Mouse (Mus musculus): ENCODE measurements around the gene Zfp518a. TPM values are rescaled to one million over a fixed set of nuclear protein-coding genes. Genes with fewer than 3 reads are reported as not detected.

Zfp518a gene
- total RNA-seq (2014; rRNA removed) (8.0 and 9.9 TPM in 2 replicates), polyA plus RNA-seq (2015; fragmentation: Nextera tagmentation; extraction: Ambion mirVana) (2.6 and 2.7 TPM in 2 replicates)

- TF ChIP-seq CTCF (IDR thresholded peaks at IDR 0.05; ENCODE audit: low read depth): no peak
- under 1% methylated on average over 89 of the region's 89 CpGs for WGBS
- peak within 1 kb of the TSS; percentile 74 for H3K4me3 ChIP-seq (ENCODE audit: low read length)
- peak within 1 kb of the TSS; percentile 76 for H3K4me2 ChIP-seq (ENCODE audit: low read depth, low read length)
- H3K9me3 ChIP-seq (ENCODE audit: low read length): no peaks in the 10 kb centered on the region
- H3K36me3 ChIP-seq (ENCODE audit: insufficient read depth, low read length): no peaks in the 10 kb centered on the region
- DNase-seq (ENCODE audit: low spot score): peak; percentile 98
- peak within 1 kb of the TSS; percentile 68 for H3K9ac ChIP-seq (replicated peaks; ENCODE audit: low read length)
- peak; percentile 96 for ATAC-seq
- peak within 1 kb of the TSS; percentile 93 for H3K27ac ChIP-seq
- H3K27me3 ChIP-seq (ENCODE audit: insufficient read depth, low read length): peaks cover 19% of the 10 kb centered on the region
- no peaks in the 10 kb centered on the region for H3K4me1 ChIP-seq (ENCODE audit: insufficient read depth, low read length)
Observed at GRCm38 (mm10) chr19:40894519-40895392, at the start of gene Zfp518a. Gene Zfp518a (plus strand): TSS chr19:40894705.

- Histone ChIP-seq H3K4me3 (ENCODE audit: low read length) (no peak overlapping the region), H3K27me3 (ENCODE audit: insufficient read depth, low read length) (no peaks in the 10 kb centered on the region), H3K9ac (replicated peaks; ENCODE audit: low read length) (no peak overlapping the region), H3K4me1 (ENCODE audit: insufficient read depth, low read length) (no peaks in the 10 kb centered on the region), H3K9me3 (ENCODE audit: low read length) (no peaks in the 10 kb centered on the region), H3K4me2 (ENCODE audit: low read depth, low read length) (no peak overlapping the region), H3K27ac (no peak overlapping the region), H3K36me3 (ENCODE audit: insufficient read depth, low read length) (peaks cover 54% of the 10 kb centered on the region)
- 92% methylated on average over 13 of the region's 13 CpGs for WGBS
- ATAC-seq: no peak
- DNase-seq (ENCODE audit: low spot score): no peak
- no peak for TF ChIP-seq CTCF (IDR thresholded peaks at IDR 0.05; ENCODE audit: low read depth)
Observed at GRCm38 (mm10) chr19:40844731-40845130, 49.8 kb upstream of the Zfp518a start.

GRCm38 (mm10) chr19:40849391-40849790 is 45.1 kb upstream of the Zfp518a start:
- Histone ChIP-seq H3K9me3 (ENCODE audit: low read length) (no peaks in the 10 kb centered on the region), H3K4me3 (ENCODE audit: low read length) (no peak overlapping the region), H3K36me3 (ENCODE audit: insufficient read depth, low read length) (peaks cover 34% of the 10 kb centered on the region), H3K9ac (replicated peaks; ENCODE audit: low read length) (no peak overlapping the region), H3K4me1 (ENCODE audit: insufficient read depth, low read length) (no peaks in the 10 kb centered on the region), H3K27ac (no peak overlapping the region), H3K27me3 (ENCODE audit: insufficient read depth, low read length) (no peaks in the 10 kb centered on the region), H3K4me2 (ENCODE audit: low read depth, low read length) (no peak overlapping the region)
- WGBS: 66% methylated on average over 12 of the region's 12 CpGs
- ATAC-seq (no peak), DNase-seq (ENCODE audit: low spot score) (no peak)
- TF ChIP-seq CTCF (IDR thresholded peaks at IDR 0.05; ENCODE audit: low read depth): no peak

GRCm38 (mm10) chr19:40859555-40859954 is 35.0 kb upstream of the Zfp518a start:
- Histone ChIP-seq H3K9ac (replicated peaks; ENCODE audit: low read length) (no peak overlapping the region), H3K27me3 (ENCODE audit: insufficient read depth, low read length) (no peaks in the 10 kb centered on the region), H3K9me3 (ENCODE audit: low read length) (no peaks in the 10 kb centered on the region), H3K36me3 (ENCODE audit: insufficient read depth, low read length) (no peaks in the 10 kb centered on the region), H3K4me1 (ENCODE audit: insufficient read depth, low read length) (no peaks in the 10 kb centered on the region), H3K4me2 (ENCODE audit: low read depth, low read length) (no peak overlapping the region), H3K4me3 (ENCODE audit: low read length) (no peak overlapping the region), H3K27ac (no peak overlapping the region)
- no peak for ATAC-seq
- DNase-seq (ENCODE audit: low spot score): peak; percentile 40
- 45% methylated on average over 4 of the region's 4 CpGs for WGBS
- no peak for TF ChIP-seq CTCF (IDR thresholded peaks at IDR 0.05; ENCODE audit: low read depth)

- H3K27me3 ChIP-seq (ENCODE audit: insufficient read depth, low read length): peaks cover 19% of the 10 kb centered on the region; the same call in 1 of the 2 replicates
- H3K36me3 ChIP-seq (ENCODE audit: insufficient read depth, low read length): no peaks in the 10 kb centered on the region
Observed at GRCm38 (mm10) chr19:40868284-40868683, 26.2 kb upstream of the Zfp518a start.

GRCm38 (mm10) chr19:40869425-40870105 is 24.9 kb upstream of the Zfp518a start:
- no peak overlapping the region for H3K4me3 ChIP-seq (ENCODE audit: low read length)
- H3K4me2 ChIP-seq (ENCODE audit: low read depth, low read length): no peak overlapping the region
- peaks cover 21% of the 10 kb centered on the region for H3K27me3 ChIP-seq (ENCODE audit: insufficient read depth, low read length)
- no peak for TF ChIP-seq CTCF (IDR thresholded peaks at IDR 0.05; ENCODE audit: low read depth)
- WGBS: 97% methylated on average over 3 of the region's 3 CpGs
- ATAC-seq (no peak), DNase-seq (ENCODE audit: low spot score) (no peak)
- H3K9me3 ChIP-seq (ENCODE audit: low read length): no peaks in the 10 kb centered on the region
- no peak overlapping the region for H3K27ac ChIP-seq
- no peaks in the 10 kb centered on the region for H3K4me1 ChIP-seq (ENCODE audit: insufficient read depth, low read length)
- H3K9ac ChIP-seq (replicated peaks; ENCODE audit: low read length): no peak overlapping the region
- no peaks in the 10 kb centered on the region for H3K36me3 ChIP-seq (ENCODE audit: insufficient read depth, low read length)

More at GRCm38 (mm10) chr19:40868284-40868683, 26.2 kb upstream of the Zfp518a start:
- Histone ChIP-seq H3K4me3 (ENCODE audit: low read length) (no peak overlapping the region), H3K4me1 (ENCODE audit: insufficient read depth, low read length) (no peaks in the 10 kb centered on the region), H3K9me3 (ENCODE audit: low read length) (no peaks in the 10 kb centered on the region), H3K27ac (no peak overlapping the region), H3K9ac (replicated peaks; ENCODE audit: low read length) (no peak overlapping the region), H3K4me2 (ENCODE audit: low read depth, low read length) (no peak overlapping the region)
- TF ChIP-seq CTCF (IDR thresholded peaks at IDR 0.05; ENCODE audit: low read depth): no peak
- WGBS: 42% methylated on average over 5 of the region's 5 CpGs
- DNase-seq (ENCODE audit: low spot score) (no peak), ATAC-seq (no peak)
